ENCODE assay signal across 25 mouse cellular contexts in genomic region chr17:17860110-17860509, GRCm38 (mm10). TPM values are rescaled to one million over a fixed set of nuclear protein-coding genes. Genes with fewer than 3 reads are reported as not detected.
DNase-seq lines count a peak whose midpoint lies in the region; ATAC-seq and TF ChIP-seq lines count a peak whose summit lies in the region.
"Had no signal": no experiment of that assay in that cellular context is flagged by ENCODE, and none has a peak within 500 bp of the region (broad histone marks: within the 10 kb centered on the region; RNA-seq: fewer than 3 reads in every experiment).

No protein-coding gene starts in this region.

- H3K4me2 ChIP-seq in liver, embryonic 11.5 days: no peak overlapping the region
- H3K4me2 ChIP-seq in CH12.LX (ENCODE audit: insufficient read depth, low read depth, poor library complexity, severe bottlenecking): no peak overlapping the region
- no peak overlapping the region for H3K4me2 ChIP-seq in forebrain, embryonic 13.5 days
- H3K4me2 ChIP-seq: heart, embryonic 12.5 days; limb, embryonic 12.5 days; midbrain, embryonic 12.5 days had no signal

- no peak overlapping the region for H3K4me3 ChIP-seq in liver, adult 2 months (ENCODE audit: insufficient read depth, low read depth, low read length)
- no peak overlapping the region for H3K4me3 ChIP-seq in liver, embryonic 11.5 days (ENCODE audit: low read depth, low read length)
- no peak overlapping the region for H3K4me3 ChIP-seq in CH12.LX (replicated peaks in 1 of 3; ENCODE audit: low read depth in 2 of 3, low read length in 2 of 3, poor library complexity in 1 of 3)
- H3K4me3 ChIP-seq in forebrain, embryonic 13.5 days: no peak overlapping the region
- H3K4me3 ChIP-seq: heart, embryonic 12.5 days; limb, embryonic 12.5 days; midbrain, embryonic 12.5 days; myocyte had no signal

- no peak for TF ChIP-seq POLR2A in liver, adult 2 months (IDR thresholded peaks at IDR 0.05; ENCODE audit: extremely low read depth, insufficient read depth, low read length)
- TF ChIP-seq POLR2A in CH12.LX (IDR thresholded peaks at IDR 0.05; ENCODE audit: low read depth, low read length): no peak

- H3K4me1 ChIP-seq in liver, adult 2 months (ENCODE audit: control insufficient read depth, insufficient read depth, low read length): no peaks in the 10 kb centered on the region
- no peaks in the 10 kb centered on the region for H3K4me1 ChIP-seq in liver, embryonic 11.5 days (replicated peaks; ENCODE audit: control insufficient read depth, insufficient read depth, low read length)
- peaks cover 0 to 3% of the 10 kb centered on the region in 2 experiments; a peak in 2 of 4 replicates for H3K4me1 ChIP-seq in CH12.LX (ENCODE audit: control insufficient read depth in 1 of 2, insufficient read depth in 2 of 2)
- no peaks in the 10 kb centered on the region for H3K4me1 ChIP-seq in forebrain, embryonic 13.5 days
- H3K4me1 ChIP-seq: heart, embryonic 12.5 days; midbrain, embryonic 12.5 days had no signal

- no peak overlapping the region for H3K9ac ChIP-seq in liver, adult 2 months (ENCODE audit: low read depth, low read length)
- H3K9ac ChIP-seq in liver, embryonic 11.5 days (ENCODE audit: low read depth, low read length): no peak overlapping the region
- H3K9ac ChIP-seq in CH12.LX (ENCODE audit: insufficient read depth, low read depth): no peak overlapping the region
- no peak overlapping the region for H3K9ac ChIP-seq in forebrain, embryonic 13.5 days
- H3K9ac ChIP-seq: heart, embryonic 12.5 days; limb, embryonic 12.5 days; midbrain, embryonic 12.5 days had no signal

- TF ChIP-seq EP300 in CH12.LX (IDR thresholded peaks at IDR 0.05; ENCODE audit: low read length): no peak

- no peak for ATAC-seq in liver, embryonic 11.5 days (replicated peaks; ENCODE audit: low FRiP score)
- peak; percentile 87 to 89 for ATAC-seq in hematopoietic stem cell, adult 5-6 weeks (replicated peaks in 1 of 2; ENCODE audit: insufficient read depth in 1 of 2, low FRiP score in 2 of 2, low TSS enrichment in 1 of 2, low read depth in 1 of 2, poor library complexity in 2 of 2, severe bottlenecking in 2 of 2)
- ATAC-seq in forebrain, embryonic 13.5 days: no peak

- dilution Hi-C loops in CH12.LX (cut with MboI; ENCODE audit: extremely low pct_ligation_motif_present, extremely low pct_unique_long_range_greater_than_20kb, low sequenced_read_pairs): no loop called here

- no peaks in the 10 kb centered on the region for H3K27me3 ChIP-seq in liver, adult 2 months (ENCODE audit: control insufficient read depth, insufficient read depth, low read length)
- H3K27me3 ChIP-seq in liver, embryonic 11.5 days (replicated peaks; ENCODE audit: control insufficient read depth, insufficient read depth, low read length): no peaks in the 10 kb centered on the region
- no peaks in the 10 kb centered on the region for H3K27me3 ChIP-seq in CH12.LX (replicated peaks)
- no peaks in the 10 kb centered on the region for H3K27me3 ChIP-seq in splenic B cell, adult 2 months (ENCODE audit: control insufficient read depth, insufficient read depth, low read length, poor library complexity, severe bottlenecking)
- no peaks in the 10 kb centered on the region for H3K27me3 ChIP-seq in forebrain, embryonic 13.5 days
- H3K27me3 ChIP-seq: heart, embryonic 12.5 days; limb, embryonic 12.5 days; midbrain, embryonic 12.5 days had no signal

- no peaks in the 10 kb centered on the region for H3K36me3 ChIP-seq in liver, adult 2 months (ENCODE audit: control insufficient read depth, insufficient read depth, low read length)
- H3K36me3 ChIP-seq in liver, embryonic 11.5 days (ENCODE audit: control insufficient read depth, insufficient read depth, low read length): no peaks in the 10 kb centered on the region; the same call in 1 of the 2 replicates
- no peaks in the 10 kb centered on the region for H3K36me3 ChIP-seq in CH12.LX (replicated peaks in 1 of 2; ENCODE audit: control insufficient read depth in 1 of 2, insufficient read depth in 1 of 2, low read length in 1 of 2)
- H3K36me3 ChIP-seq in splenic B cell, adult 2 months (ENCODE audit: control insufficient read depth, insufficient read depth, low read length, poor library complexity, severe bottlenecking): no peaks in the 10 kb centered on the region
- H3K36me3 ChIP-seq in forebrain, embryonic 13.5 days (ENCODE audit: poor library complexity, severe bottlenecking): 0 out of 2 replicates have a peak, but pooled peaks cover 10% of the 10 kb centered on the region
- H3K36me3 ChIP-seq: midbrain, embryonic 12.5 days had no signal

- no peak for DNase-seq in liver, adult 2 months (ENCODE audit: extremely low read depth, low read depth, low spot score)
- no peak for DNase-seq in liver, embryonic 11.5 days (ENCODE audit: low spot score)
- DNase-seq in CH12.LX (ENCODE audit: extremely low read depth): peak; percentile 33
- peak; percentile 11 for DNase-seq in splenic B cell, adult 2 months (ENCODE audit: low read depth, low spot score)
- no peak for DNase-seq in frontal cortex, postnatal 14 days (ENCODE audit: low spot score in 2 of 2)
- DNase-seq: cerebellum, adult 9-10 months; gastrocnemius, postnatal 36 days; heart, postnatal 4 days; lung, postnatal 36 days; right cerebral cortex, adult 18-20 months; thymus, postnatal 14 days had no signal

- no peaks in the 10 kb centered on the region for H3K79me2 ChIP-seq in liver, adult 2 months (ENCODE audit: control insufficient read depth, insufficient read depth, low read length)
- no peaks in the 10 kb centered on the region for H3K79me2 ChIP-seq in CH12.LX (replicated peaks; ENCODE audit: control insufficient read depth, extremely low read depth, insufficient read depth, poor library complexity, severe bottlenecking)

- 0 out of 2 replicates have a peak, but pooled peaks have one; percentile 16 for TF ChIP-seq CTCF in liver, adult 2 months (IDR thresholded peaks at IDR 0.05; ENCODE audit: low read depth, low read length)
- TF ChIP-seq CTCF in CH12.LX (conservative IDR thresholded peaks at IDR 0.05 in 1 of 2, IDR thresholded peaks at IDR 0.05 in 1 of 2; ENCODE audit: low read depth in 2 of 2, low read length in 2 of 2): peak in 1 of 2 experiments; percentile 64; a peak in 2 of 4 replicates

- no peak overlapping the region for H3K27ac ChIP-seq in liver, adult 2 months (replicated peaks; ENCODE audit: insufficient read depth, low read depth, low read length)
- H3K27ac ChIP-seq in liver, embryonic 11.5 days (ENCODE audit: low read depth, low read length): no peak overlapping the region
- no peak overlapping the region for H3K27ac ChIP-seq in CH12.LX (ENCODE audit: insufficient read depth, low read depth)
- no peak overlapping the region for H3K27ac ChIP-seq in forebrain, embryonic 13.5 days
- H3K27ac ChIP-seq: limb, embryonic 12.5 days; midbrain, embryonic 12.5 days had no signal

- peak; percentile 49 for TF ChIP-seq RAD21 in CH12.LX (IDR thresholded peaks at IDR 0.05; ENCODE audit: low read depth, low read length)

- 80% methylated on average over 3 of the region's 3 CpGs for WGBS in liver, adult 2 months
- WGBS in liver, embryonic 11.5 days: 80% methylated on average over 3 of the region's 3 CpGs
- WGBS in forebrain, embryonic 13.5 days: 93% methylated on average over 3 of the region's 3 CpGs

- no peaks in the 10 kb centered on the region for H3K9me3 ChIP-seq in liver, embryonic 11.5 days (ENCODE audit: control insufficient read depth, low read length)
- H3K9me3 ChIP-seq in CH12.LX (replicated peaks; ENCODE audit: low read length): no peaks in the 10 kb centered on the region
- no peaks in the 10 kb centered on the region for H3K9me3 ChIP-seq in forebrain, embryonic 13.5 days (replicated peaks)
- H3K9me3 ChIP-seq: heart, embryonic 12.5 days; limb, embryonic 12.5 days; midbrain, embryonic 12.5 days had no signal

- in situ Hi-C loops in CH12.LX (cut with MboI; ENCODE audit: low pct_ligation_motif_present, low pct_unique_long_range_greater_than_20kb, low sequenced_read_pairs): no loop called here

RNA-seq across cellular contexts. Expression of gene Has1, which starts 5.1 kb away (rescaled TPM):
- not detected in 2 replicates for total RNA-seq in liver, adult 2 months (2014; rRNA removed)
- polyA plus RNA-seq in liver, adult 2 months (2012; rRNA removed): not detected in 2 replicates
- 0.31 and 0.58 TPM in 2 replicates for polyA plus RNA-seq in liver, embryonic 11.5 days (2014; fragmentation: Nextera tagmentation; extraction: Ambion mirVana)
- total RNA-seq in CH12.LX (2012; rRNA removed) (not detected in 2 replicates), CH12.LX (2014; rRNA removed) (not detected in 2 replicates)
- not detected in 2 replicates for polyA plus RNA-seq in CH12.LX (2012; ENCODE audit: insufficient read length, low read depth)
- not detected in 2 replicates for total RNA-seq in hematopoietic stem cell, adult 5-6 weeks (2017)
- 0.65 and 0.77 TPM in 2 replicates for polyA plus RNA-seq in forebrain, embryonic 13.5 days (2015; fragmentation: Nextera tagmentation; extraction: Ambion mirVana)

RNA-seq across cellular contexts. Expression of gene Fpr1, which starts 23.6 kb away (rescaled TPM):
- total RNA-seq in liver, adult 2 months (2014; rRNA removed): 6.3 and 8.5 TPM in 2 replicates
- 1.9 and 4.7 TPM in 2 replicates for polyA plus RNA-seq in liver, adult 2 months (2012; rRNA removed)
- 0.37 TPM in 1 of 2 replicates, not detected in the other for polyA plus RNA-seq in liver, embryonic 11.5 days (2014; fragmentation: Nextera tagmentation; extraction: Ambion mirVana)
- total RNA-seq in CH12.LX (2012; rRNA removed): not detected in 2 replicates
- total RNA-seq in CH12.LX (2014; rRNA removed): not detected in 2 replicates
- polyA plus RNA-seq in CH12.LX (2012; ENCODE audit: insufficient read length, low read depth): not detected in 2 replicates
- 2.7 and 12.1 TPM in 2 replicates for total RNA-seq in hematopoietic stem cell, adult 5-6 weeks (2017)
- not detected in 2 replicates for polyA plus RNA-seq in forebrain, embryonic 13.5 days (2015; fragmentation: Nextera tagmentation; extraction: Ambion mirVana)
- total RNA-seq: gastrocnemius, postnatal 36 days; heart, postnatal 4 days had no signal
- polyA plus RNA-seq: forebrain, embryonic 11.5 days; frontal cortex, adult 2 months; heart, embryonic 12.5 days; intestine, embryonic 14.5 days; limb, embryonic 12.5 days; midbrain, embryonic 12.5 days; myocyte had no signal

RNA-seq across cellular contexts. Expression of gene Fpr2, which starts 27.5 kb away (rescaled TPM):
- total RNA-seq in liver, adult 2 months (2014; rRNA removed): 2.3 and 2.7 TPM in 2 replicates
- polyA plus RNA-seq in liver, adult 2 months (2012; rRNA removed): 0.49 and 0.98 TPM in 2 replicates
- 0.21 TPM in 1 of 2 replicates, not detected in the other for polyA plus RNA-seq in liver, embryonic 11.5 days (2014; fragmentation: Nextera tagmentation; extraction: Ambion mirVana)
- not detected in 2 replicates for total RNA-seq in CH12.LX (2012; rRNA removed)
- not detected in 2 replicates for total RNA-seq in CH12.LX (2014; rRNA removed)
- not detected in 2 replicates for polyA plus RNA-seq in CH12.LX (2012; ENCODE audit: insufficient read length, low read depth)
- total RNA-seq in hematopoietic stem cell, adult 5-6 weeks (2017): 8.1 and 26.5 TPM in 2 replicates
- polyA plus RNA-seq in forebrain, embryonic 13.5 days (2015; fragmentation: Nextera tagmentation; extraction: Ambion mirVana): not detected in 2 replicates
- total RNA-seq: gastrocnemius, postnatal 36 days had no signal
- polyA plus RNA-seq: forebrain, embryonic 11.5 days; heart, embryonic 12.5 days; limb, embryonic 12.5 days; midbrain, embryonic 12.5 days; myocyte had no signal

RNA-seq across cellular contexts. Expression of gene Fpr3, which starts 27.5 kb away (rescaled TPM):
- total RNA-seq in liver, adult 2 months (2014; rRNA removed): not detected in 2 replicates
- not detected in 2 replicates for polyA plus RNA-seq in liver, adult 2 months (2012; rRNA removed)
- not detected in 2 replicates for polyA plus RNA-seq in liver, embryonic 11.5 days (2014; fragmentation: Nextera tagmentation; extraction: Ambion mirVana)
- total RNA-seq in CH12.LX (2012; rRNA removed): not detected in 2 replicates
- not detected in 2 replicates for total RNA-seq in CH12.LX (2014; rRNA removed)
- polyA plus RNA-seq in CH12.LX (2012; ENCODE audit: insufficient read length, low read depth): not detected in 2 replicates
- not detected in 2 replicates for total RNA-seq in hematopoietic stem cell, adult 5-6 weeks (2017)
- not detected in 2 replicates for polyA plus RNA-seq in forebrain, embryonic 13.5 days (2015; fragmentation: Nextera tagmentation; extraction: Ambion mirVana)
- total RNA-seq: adrenal gland, postnatal 4 days; gastrocnemius, postnatal 36 days; heart, postnatal 4 days had no signal
- polyA plus RNA-seq: embryonic facial prominence, embryonic 14.5 days; forebrain, embryonic 11.5 days; frontal cortex, adult 2 months; heart, embryonic 12.5 days; intestine, embryonic 14.5 days; kidney, embryonic 16.5 days; limb, embryonic 12.5 days; liver, embryonic 16.5 days; midbrain, embryonic 12.5 days; myocyte; stomach, embryonic 16.5 days had no signal

RNA-seq across cellular contexts. Expression of gene Spaca6, which starts 33.2 kb away (rescaled TPM):
- total RNA-seq in liver, adult 2 months (2014; rRNA removed): 2.9 and 3.1 TPM in 2 replicates
- polyA plus RNA-seq in liver, adult 2 months (2012; rRNA removed): 1.9 and 6.5 TPM in 2 replicates
- polyA plus RNA-seq in liver, embryonic 11.5 days (2014; fragmentation: Nextera tagmentation; extraction: Ambion mirVana): 11.2 and 16.4 TPM in 2 replicates
- total RNA-seq in CH12.LX (2012; rRNA removed) (not detected in 2 replicates), CH12.LX (2014; rRNA removed) (not detected in 2 replicates)
- polyA plus RNA-seq in CH12.LX (2012; ENCODE audit: insufficient read length, low read depth): 0.67 TPM in 1 of 2 replicates, not detected in the other
- total RNA-seq in hematopoietic stem cell, adult 5-6 weeks (2017): 0.94 and 11.9 TPM in 2 replicates
- polyA plus RNA-seq in forebrain, embryonic 13.5 days (2015; fragmentation: Nextera tagmentation; extraction: Ambion mirVana): 34.7 and 36.9 TPM in 2 replicates

Comparison
In these comparisons a context has a peak if more than half of its experiments do, and no peak if none do; other contexts are left out.
1. DNase-seq: peak in CH12.LX (single experiment) and splenic B cell, adult 2 months (single experiment); none in liver, adult 2 months (single experiment), liver, embryonic 11.5 days (single experiment) and frontal cortex, postnatal 14 days (0 of 2).
2. ATAC-seq: peak in hematopoietic stem cell, adult 5-6 weeks (2 of 2); none in liver, embryonic 11.5 days (single experiment) and forebrain, embryonic 13.5 days (single experiment).